Mouse (Mus musculus) cerebellum, adult 2 months (tissue): ENCODE measurements around the gene Sytl2. TPM values are rescaled to one million over a fixed set of nuclear protein-coding genes. Genes with fewer than 3 reads are reported as not detected.

ENCODE experiments used
- DNase-seq, 2 experiments: peaks; one replicate each; pipeline ENCODE4 v3.0.0; 2021
- H3K27ac ChIP-seq: fragments of 200-500 bp; 2 replicates; pipeline ENCODE4 v1.5.1; 2012; ENCODE audit warnings: low read length, control low read depth, inconsistent platforms; ENCODE audit not compliant: insufficient read depth
- H3K27me3 ChIP-seq: fragments of 200-500 bp; 2 replicates; pipeline ENCODE4 v1.6.1; 2012; ENCODE audit warnings: inconsistent platforms, mild to moderate bottlenecking, low read length, moderate library complexity; ENCODE audit not compliant: control insufficient read depth, insufficient read depth
- H3K4me1 ChIP-seq: fragments of 200-500 bp; 2 replicates; pipeline ENCODE4 v1.6.1; 2011; ENCODE audit warnings: low read length; ENCODE audit not compliant: control insufficient read depth, insufficient read depth
- H3K4me3 ChIP-seq: fragments of 200-500 bp; replicated peaks from 2 replicates; pipeline ENCODE3; 2011; ENCODE audit warnings: mild to moderate bottlenecking, low read depth, low read length, control low read depth; ENCODE audit not compliant: insufficient read depth
- CTCF ChIP-seq: fragments of 200-500 bp; IDR thresholded peaks from 2 replicates; pipeline ENCODE4 v1.5.1; 2011; ENCODE audit warnings: low read depth, mild to moderate bottlenecking, control low read depth, low read length, moderate library complexity, borderline replicate concordance; ENCODE audit not compliant: insufficient read depth
- POLR2A ChIP-seq: fragments of 200-500 bp; IDR thresholded peaks from 2 replicates; pipeline ENCODE4 v1.6.1; 2011; ENCODE audit warnings: low read length, control low read depth, borderline replicate concordance; ENCODE audit not compliant: insufficient read depth
- WGBS: fragments of 180-500 bp; shearing (Covaris S2); methylation state at CpG from one replicate; pipeline ENCODE4 v1.1.7; 2018; 5-methylcytosine and 5-hydroxymethylcytosine counted together
- polyA plus RNA-seq: library from polyadenylated mRNA; depleted of rRNA; stranded (reverse); fragments of >200 nt; gene quantifications from 2 replicates; pipeline ENCODE4 v1.2.3, GENCODE M21; 2012

The Sytl2 gene
- polyA plus RNA-seq, 1 experiment, result 44.8 TPM

DNA sequence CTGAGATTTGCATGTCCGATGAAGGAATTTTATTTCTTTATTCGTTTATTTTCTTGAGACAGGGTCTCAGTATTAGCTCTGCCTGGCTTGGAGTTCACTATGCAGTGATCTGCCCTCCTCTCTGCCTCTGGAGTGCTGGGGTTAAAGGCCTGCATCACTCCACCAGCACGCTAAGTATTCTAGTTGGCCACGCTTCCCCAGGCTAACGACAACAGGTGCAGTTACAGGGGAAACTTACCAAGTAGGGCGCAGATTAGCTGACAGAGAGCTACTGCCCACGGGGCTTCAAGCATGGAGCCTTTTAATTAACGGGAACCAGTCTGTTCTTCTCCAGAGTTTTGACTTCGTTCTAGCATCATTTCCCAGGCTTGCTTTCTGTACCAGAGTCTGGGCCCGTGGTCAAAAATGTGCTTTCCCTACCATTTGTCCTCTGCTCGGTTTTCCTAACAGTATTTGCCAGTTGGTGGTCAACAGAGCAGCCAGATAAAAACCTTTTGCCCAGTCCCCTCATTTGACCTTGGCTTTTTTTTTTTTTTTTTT lies 27.4 kb upstream of the Sytl2 start:
- H3K27ac ChIP-seq, result no peak overlapping the region
- no peaks in the 10 kb centered on the region for H3K4me1 ChIP-seq
- no peak overlapping the region for H3K4me3 ChIP-seq
- no peaks in the 10 kb centered on the region for H3K27me3 ChIP-seq
- TF ChIP-seq CTCF, result no peak
- no peak for TF ChIP-seq POLR2A
- DNase-seq, result peak in 1 of 2 experiments; percentile 13
- 31% methylated on average over 11 of the region's 11 CpGs for WGBS

DNA sequence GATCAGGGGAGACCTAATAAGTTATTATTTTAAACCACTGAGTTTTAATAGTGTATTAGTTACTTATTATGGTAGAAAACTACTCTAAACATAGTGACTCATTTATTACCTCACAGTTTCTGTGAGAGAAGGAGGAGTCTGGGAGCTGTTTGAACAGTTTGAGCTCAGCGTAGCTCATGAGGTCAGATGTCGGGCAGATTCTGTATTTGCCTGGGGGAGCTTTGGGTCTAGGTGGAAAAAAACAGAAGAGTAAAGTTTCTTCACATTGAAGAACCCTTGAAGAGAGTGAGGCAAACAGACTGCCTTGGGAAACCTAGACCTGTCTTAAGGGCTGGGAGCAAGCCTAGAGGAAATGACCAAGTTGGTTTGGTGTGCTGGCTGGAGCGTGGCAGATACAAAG lies 24.8 kb upstream of the Sytl2 start:
- Histone ChIP-seq H3K4me3 (no peak overlapping the region), H3K27me3 (no peaks in the 10 kb centered on the region), H3K27ac (no peak overlapping the region), H3K4me1 (no peaks in the 10 kb centered on the region)
- no peak for DNase-seq
- WGBS, result 91% methylated on average over 3 of the region's 3 CpGs
- no peak for TF ChIP-seq POLR2A

DNA sequence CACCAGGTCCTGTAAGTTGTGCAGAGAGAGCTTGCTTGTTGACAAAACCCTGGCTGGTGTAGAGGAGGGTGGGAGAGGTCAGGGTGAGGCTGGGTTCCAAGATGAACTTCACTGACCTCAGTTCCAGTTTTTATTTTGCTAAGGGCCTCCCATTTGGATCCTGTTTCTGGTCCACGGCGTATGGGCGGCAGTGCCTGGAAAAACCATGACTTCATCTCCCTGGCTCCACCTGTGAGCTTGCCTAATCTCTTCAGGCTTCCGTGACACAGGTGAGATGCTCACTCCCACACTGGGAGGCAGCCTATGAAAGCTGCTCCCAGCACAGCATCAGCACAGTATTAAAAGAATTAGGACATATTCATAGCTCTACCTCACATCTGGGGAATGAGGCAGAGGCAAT lies 24.3 kb upstream of the Sytl2 start:
- TF ChIP-seq CTCF (no peak), POLR2A (no peak)
- 94% methylated on average over 4 of the region's 4 CpGs for WGBS
- Histone ChIP-seq H3K4me1 (no peaks in the 10 kb centered on the region), H3K4me3 (no peak overlapping the region), H3K27me3 (no peaks in the 10 kb centered on the region), H3K27ac (no peak overlapping the region)
- no peak for DNase-seq

DNA sequence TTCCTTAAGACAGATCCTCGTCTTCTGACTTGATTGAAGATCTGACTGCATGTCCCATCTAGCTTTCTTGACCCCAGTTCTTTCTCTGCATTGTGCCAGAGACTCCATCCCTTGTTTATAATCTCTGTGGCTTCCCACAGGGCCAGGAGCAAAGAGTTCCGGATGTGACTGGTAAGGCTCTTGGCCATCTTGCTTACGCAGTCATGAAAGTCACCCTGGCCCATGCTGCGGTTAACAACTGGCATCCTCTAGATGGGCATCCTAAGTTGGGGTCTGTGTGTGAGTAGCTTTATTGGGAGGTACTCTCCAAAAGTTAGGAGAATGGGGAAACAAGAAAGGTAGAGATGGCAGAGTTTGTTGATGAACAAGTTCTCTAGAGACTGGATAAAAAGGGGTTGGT lies 22.9 kb upstream of the Sytl2 start:
- no peak for DNase-seq
- no peak overlapping the region for H3K27ac ChIP-seq
- no peak overlapping the region for H3K4me3 ChIP-seq
- WGBS, result 96% methylated on average over 4 of the region's 4 CpGs
- H3K4me1 ChIP-seq, result no peaks in the 10 kb centered on the region
- TF ChIP-seq POLR2A (no peak), CTCF (no peak)
- no peaks in the 10 kb centered on the region for H3K27me3 ChIP-seq

DNA sequence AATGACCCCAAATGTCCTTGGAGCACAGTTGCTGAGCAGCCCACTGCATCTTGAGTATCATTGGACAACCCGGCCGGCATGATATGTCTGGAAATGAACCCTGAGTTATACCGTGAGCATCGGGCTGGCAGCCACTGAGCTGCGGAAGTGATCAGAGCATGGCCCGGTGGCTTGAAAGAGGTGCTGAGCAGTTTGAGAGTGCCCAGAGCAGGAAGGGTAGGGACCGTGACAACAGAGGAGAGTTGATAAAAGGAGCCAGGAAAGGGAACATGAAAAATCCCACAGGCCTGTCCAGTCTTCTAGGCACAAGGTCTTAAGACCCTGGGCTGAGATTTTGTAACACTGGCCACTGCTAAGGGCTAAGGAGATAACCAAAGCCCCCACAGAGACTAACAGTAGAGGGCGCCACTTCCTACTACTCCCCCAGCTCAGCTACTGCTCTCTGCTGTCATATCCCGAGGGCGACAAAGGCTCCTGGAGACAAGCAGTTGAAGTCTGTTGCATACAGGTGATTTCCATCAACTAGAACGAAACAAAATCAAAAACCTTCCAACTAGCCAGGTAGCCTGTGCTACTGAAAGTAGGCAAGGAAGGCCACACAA lies 21.7 kb upstream of the Sytl2 start:
- no peak for TF ChIP-seq POLR2A
- TF ChIP-seq CTCF, result peak; percentile 66; the same call in 1 of the 2 replicates
- Histone ChIP-seq H3K27ac (no peak overlapping the region), H3K27me3 (no peaks in the 10 kb centered on the region), H3K4me1 (no peaks in the 10 kb centered on the region), H3K4me3 (no peak overlapping the region)
- WGBS, result 51% methylated on average over 11 of the region's 11 CpGs
- DNase-seq, result peak; percentile 22 to 33

DNA sequence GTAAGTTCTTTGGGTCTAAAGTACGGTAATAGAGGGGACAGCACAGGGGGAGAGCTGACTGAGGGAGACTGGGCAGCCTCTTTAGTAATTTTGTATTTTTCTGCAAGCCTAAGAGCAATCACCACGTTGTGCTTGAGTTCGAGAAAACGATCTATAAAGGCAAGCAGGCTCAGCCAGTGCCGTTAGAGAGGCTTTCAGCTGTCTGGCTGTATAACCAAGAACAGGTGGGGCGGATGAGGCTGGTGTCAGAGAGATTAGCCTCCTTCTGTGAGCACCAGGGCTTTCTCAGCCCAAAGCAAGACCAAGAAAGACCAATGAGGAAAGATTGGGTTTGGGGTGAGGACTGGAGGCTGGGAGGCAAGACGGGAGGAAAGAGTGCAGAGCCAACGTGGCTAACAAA lies 21.2 kb upstream of the Sytl2 start:
- Histone ChIP-seq H3K27ac (no peak overlapping the region), H3K4me1 (no peaks in the 10 kb centered on the region), H3K27me3 (no peaks in the 10 kb centered on the region), H3K4me3 (no peak overlapping the region)
- 64% methylated on average over 8 of the region's 8 CpGs for WGBS
- TF ChIP-seq CTCF, result no peak
- no peak for TF ChIP-seq POLR2A
- DNase-seq, result no peak

DNA sequence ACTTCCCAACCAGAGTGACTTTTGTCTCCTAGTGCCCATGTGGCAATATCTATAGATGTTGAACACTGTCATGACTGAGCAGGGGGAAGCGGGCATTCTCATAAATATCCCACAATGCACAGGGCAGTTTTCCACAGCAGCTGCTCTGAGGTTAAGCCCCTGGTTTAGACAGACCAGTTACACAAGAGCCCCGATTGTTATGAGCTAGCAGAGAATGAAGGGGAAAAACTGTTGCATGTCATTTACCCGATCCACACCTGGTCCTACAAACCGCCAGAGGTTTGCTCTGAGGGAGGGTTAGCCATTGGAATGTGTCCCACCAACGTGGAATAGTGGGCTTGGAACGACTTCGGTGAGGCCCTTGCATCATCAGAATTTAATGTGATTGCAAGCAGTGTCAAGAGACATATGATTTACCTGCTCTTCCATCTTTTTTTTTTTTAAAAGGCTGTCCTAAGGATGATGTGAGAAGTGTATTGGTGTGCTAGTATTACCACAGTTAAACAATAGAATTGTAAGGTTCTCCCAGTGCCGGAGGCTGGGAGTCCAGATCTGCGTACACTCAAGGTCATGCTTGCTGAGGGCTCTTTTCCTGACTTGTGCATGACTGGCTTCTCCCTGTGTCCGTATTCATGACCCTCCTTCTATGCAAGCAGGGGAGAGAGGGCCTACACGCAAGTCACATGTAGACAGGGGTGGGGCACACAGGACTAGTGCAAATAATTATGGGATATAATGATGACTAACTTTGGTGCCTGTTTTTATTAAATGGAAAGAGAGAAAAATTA lies 20.1 kb upstream of the Sytl2 start:
- H3K27ac ChIP-seq, result no peak overlapping the region
- no peak overlapping the region for H3K4me3 ChIP-seq
- DNase-seq, result no peak
- H3K4me1 ChIP-seq, result no peaks in the 10 kb centered on the region
- 87% methylated on average over 11 of the region's 11 CpGs for WGBS
- H3K27me3 ChIP-seq, result no peaks in the 10 kb centered on the region
- no peak for TF ChIP-seq CTCF
- TF ChIP-seq POLR2A, result no peak

DNA sequence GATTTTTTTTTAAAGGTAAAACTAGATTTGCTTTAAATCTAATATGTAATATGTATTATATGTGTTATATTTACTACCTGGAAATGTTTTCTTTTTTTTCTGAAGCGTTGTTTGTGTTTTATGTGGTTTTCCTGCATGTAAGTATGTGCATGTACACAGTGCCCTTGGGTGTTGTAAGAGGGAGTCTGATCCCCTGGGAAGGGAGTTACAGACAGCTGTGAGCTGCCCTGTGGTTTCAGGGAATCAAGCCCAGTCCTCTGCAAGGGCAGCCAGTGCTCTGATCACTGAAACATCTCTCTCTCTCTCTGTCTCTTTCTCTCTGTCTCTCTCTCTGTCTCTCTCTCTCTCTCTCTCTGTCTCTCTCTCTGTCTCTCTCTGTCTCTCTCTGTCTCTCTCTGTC lies 19.3 kb upstream of the Sytl2 start:
- TF ChIP-seq CTCF (no peak), POLR2A (no peak)
- DNase-seq, result no peak
- no peak overlapping the region for H3K27ac ChIP-seq
- no peaks in the 10 kb centered on the region for H3K4me1 ChIP-seq
- 97% methylated on average over 1 of the region's 1 CpGs for WGBS
- no peaks in the 10 kb centered on the region for H3K27me3 ChIP-seq
- no peak overlapping the region for H3K4me3 ChIP-seq
